Mouse (Mus musculus) MEL (cell line): ENCODE results near the gene Sh3rf1. TPM values are rescaled to one million over a fixed set of nuclear protein-coding genes. Genes with fewer than 3 reads are reported as not detected.

Experiments used
- DNase-seq: peaks from one replicate; pipeline ENCODE4 v3.0.0; 2011; ENCODE audit warnings: low read depth, low spot score
- H3K27ac ChIP-seq: 2 replicates; pipeline ENCODE4 v1.5.1; 2012; ENCODE audit warnings: low read depth, mild to moderate bottlenecking, control low read depth, low read length, moderate library complexity; ENCODE audit not compliant: control insufficient read depth
- H3K27me3 ChIP-seq, 2 experiments: fragments of 150-350 bp in 1 of 2; sonication (generic) in 1 of 2; 2 replicates each; pipeline ENCODE4 v1.6.1; 2012; ENCODE audit warnings: low read length in 2 of 2, mild to moderate bottlenecking in 2 of 2, improper control_type of control experiment in 1 of 2, moderate library complexity in 1 of 2; ENCODE audit not compliant: insufficient read depth in 2 of 2, control insufficient read depth in 1 of 2
- H3K36me3 ChIP-seq, 2 experiments: 2 replicates each; pipeline ENCODE4 v1.6.1; 2012 to 2014; ENCODE audit warnings: low read length in 2 of 2, improper control_type of control experiment in 1 of 2, inconsistent platforms in 1 of 2, mild to moderate bottlenecking in 1 of 2; ENCODE audit not compliant: insufficient read depth in 2 of 2, control insufficient read depth in 1 of 2
- H3K4me1 ChIP-seq, 2 experiments: fragments of 150-350 bp in 1 of 2; sonication (generic) in 1 of 2; 2 replicates each; pipeline ENCODE4 v1.6.1; 2012; ENCODE audit warnings: low read length in 2 of 2, improper control_type of control experiment in 1 of 2, mild to moderate bottlenecking in 1 of 2; ENCODE audit not compliant: insufficient read depth in 2 of 2, control insufficient read depth in 1 of 2
- H3K4me3 ChIP-seq, 2 experiments: fragments of 150-350 bp in 1 of 2; sonication (generic) in 1 of 2; 2 replicates each; pipeline ENCODE4 v1.5.1; 2012; ENCODE audit warnings: low read depth in 2 of 2, low read length in 2 of 2, mild to moderate bottlenecking in 2 of 2, moderate library complexity in 2 of 2, control low read depth in 1 of 2, improper control_type of control experiment in 1 of 2; ENCODE audit not compliant: control insufficient read depth in 1 of 2, insufficient read depth in 1 of 2
- H3K79me2 ChIP-seq: 2 replicates; pipeline ENCODE4 v1.6.1; 2012; ENCODE audit warnings: mild to moderate bottlenecking, low read length, moderate library complexity; ENCODE audit not compliant: control insufficient read depth, poor library complexity, insufficient read depth
- H3K9ac ChIP-seq: 2 replicates; pipeline ENCODE4 v1.6.1; 2012; ENCODE audit warnings: low read depth, mild to moderate bottlenecking, control low read depth, low read length, moderate library complexity; ENCODE audit not compliant: control insufficient read depth, poor library complexity, severe bottlenecking
- H3K9me3 ChIP-seq: fragments of 150-350 bp; sonication (generic); replicated peaks from 2 replicates; pipeline ENCODE4 v1.6.1; 2012; ENCODE audit warnings: mild to moderate bottlenecking, low read length, improper control_type of control experiment, moderate library complexity; ENCODE audit not compliant: insufficient read depth
- BHLHE40 ChIP-seq: IDR thresholded peaks from 2 replicates; pipeline ENCODE4 v1.6.1; 2012; ENCODE audit warnings: low read depth, mild to moderate bottlenecking, inconsistent platforms, low read length, improper control_type of control experiment, borderline replicate concordance
- CTCF ChIP-seq, 3 experiments: IDR thresholded peaks in 2 of 3; conservative IDR thresholded peaks in 1 of 3; 2 replicates each; pipeline ENCODE4 v1.5.1; 2011 to 2012; ENCODE audit warnings: low read length in 3 of 3, low read depth in 2 of 3, mild to moderate bottlenecking in 2 of 3, improper control_type of control experiment in 1 of 3, inconsistent platforms in 1 of 3, mixed read lengths in 1 of 3, moderate library complexity in 1 of 3; ENCODE audit not compliant: control insufficient read depth in 1 of 3, insufficient read depth in 1 of 3, poor library complexity in 1 of 3, severe bottlenecking in 1 of 3
- ETS1 ChIP-seq: IDR thresholded peaks from 2 replicates; pipeline ENCODE4 v1.6.1; 2012; ENCODE audit warnings: low read depth, mild to moderate bottlenecking, inconsistent platforms, low read length, improper control_type of control experiment, moderate library complexity
- GATA1 ChIP-seq: IDR thresholded peaks from 2 replicates; pipeline ENCODE4 v1.6.1; 2011; ENCODE audit warnings: low read depth, low read length, improper control_type of control experiment
- HCFC1 ChIP-seq: IDR thresholded peaks from 2 replicates; pipeline ENCODE4 v1.6.1; 2012; ENCODE audit warnings: low read depth, mild to moderate bottlenecking, inconsistent platforms, low read length, improper control_type of control experiment, moderate library complexity
- JUND ChIP-seq: IDR thresholded peaks from 2 replicates; pipeline ENCODE4 v1.6.1; 2011; ENCODE audit warnings: low read depth, mild to moderate bottlenecking, improper control_type of control experiment, low read length
- MAFK ChIP-seq: IDR thresholded peaks from 2 replicates; pipeline ENCODE4 v1.6.1; 2011; ENCODE audit warnings: low read depth, mild to moderate bottlenecking, low read length, improper control_type of control experiment, borderline replicate concordance
- MAX ChIP-seq: IDR thresholded peaks from 2 replicates; pipeline ENCODE4 v1.6.1; 2011; ENCODE audit warnings: low read length, improper control_type of control experiment
- MAZ ChIP-seq: IDR thresholded peaks from 2 replicates; pipeline ENCODE4 v1.6.1; 2012; ENCODE audit warnings: low read depth, mild to moderate bottlenecking, inconsistent platforms, low read length, improper control_type of control experiment
- POLR2AphosphoS5 ChIP-seq: IDR thresholded peaks from 2 replicates; pipeline ENCODE4 v1.6.1; 2012; ENCODE audit warnings: low read depth, borderline replicate concordance, mild to moderate bottlenecking, inconsistent platforms, low read length, moderate library complexity, mixed read lengths
- SMC3 ChIP-seq: IDR thresholded peaks from 2 replicates; pipeline ENCODE4 v1.6.1; 2011; ENCODE audit warnings: low read depth, low read length, improper control_type of control experiment
- TAL1 ChIP-seq: IDR thresholded peaks from 2 replicates; pipeline ENCODE4 v1.6.1; 2012; ENCODE audit warnings: mild to moderate bottlenecking, inconsistent platforms, low read length, moderate library complexity, mixed read lengths
- TCF12 ChIP-seq: IDR thresholded peaks from 2 replicates; pipeline ENCODE4 v1.6.1; 2014; ENCODE audit warnings: low read depth, mild to moderate bottlenecking, inconsistent platforms, low read length, improper control_type of control experiment, moderate library complexity
- UBTF ChIP-seq: IDR thresholded peaks from 2 replicates; pipeline ENCODE4 v1.6.1; 2012; ENCODE audit warnings: low read depth, mild to moderate bottlenecking, inconsistent platforms, low read length, improper control_type of control experiment, moderate library complexity, borderline replicate concordance; ENCODE audit not compliant: insufficient read depth
- USF2 ChIP-seq, 2 experiments: IDR thresholded peaks; 2 replicates each; pipeline ENCODE4 v1.6.1; 2011 to 2012; ENCODE audit warnings: improper control_type of control experiment in 2 of 2, low read length in 2 of 2, borderline replicate concordance in 1 of 2, inconsistent platforms in 1 of 2, low read depth in 1 of 2, mild to moderate bottlenecking in 1 of 2; ENCODE audit not compliant: insufficient read depth in 1 of 2
- polyA plus RNA-seq, 2 experiments: library from polyadenylated mRNA; stranded (reverse) in 1 of 2; unstranded in 1 of 2; fragments of >175 nt in 1 of 2; fragments of >200 nt in 1 of 2; gene quantifications; 2 replicates each; pipeline versions ENCODE4 v1.2.1 to v1.2.4; 2012; ENCODE audit warnings: low replicate concordance in 2 of 2, low read depth in 1 of 2; ENCODE audit not compliant: insufficient read length in 2 of 2, insufficient read depth in 1 of 2, missing spikeins in 1 of 2
- total RNA-seq: library from RNA; depleted of rRNA; stranded (reverse); fragments of 300-350 nt; gene quantifications from 2 replicates; pipeline ENCODE4 v1.2.3, GENCODE M21; 2012

Gene Sh3rf1
- total and polyA plus RNA-seq, 3 experiments: 1.5 to 5.9 TPM; not detected in 1

DNA sequence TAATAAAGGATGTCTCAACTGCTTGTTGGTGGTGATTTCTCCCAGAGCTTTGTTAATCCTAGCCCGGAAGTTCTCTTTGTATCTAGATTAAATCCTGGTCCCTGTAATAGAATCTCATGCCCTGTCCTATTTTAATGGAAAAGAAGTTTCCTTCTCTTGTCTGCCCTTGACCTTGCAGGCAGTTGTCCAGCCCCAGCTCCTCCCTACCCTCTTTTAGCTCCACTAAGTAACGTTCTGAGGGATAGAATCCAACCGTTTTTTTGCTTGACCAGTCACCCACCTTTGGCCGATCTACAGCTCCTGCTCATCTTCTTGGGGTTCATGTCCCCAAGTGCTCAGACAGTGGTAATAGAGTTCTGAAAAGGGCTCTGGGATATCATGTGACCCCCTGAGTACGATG is 19.8 kb downstream of the Sh3rf1 start:
- H3K9me3 ChIP-seq: no peaks in the 10 kb centered on the region

DNA sequence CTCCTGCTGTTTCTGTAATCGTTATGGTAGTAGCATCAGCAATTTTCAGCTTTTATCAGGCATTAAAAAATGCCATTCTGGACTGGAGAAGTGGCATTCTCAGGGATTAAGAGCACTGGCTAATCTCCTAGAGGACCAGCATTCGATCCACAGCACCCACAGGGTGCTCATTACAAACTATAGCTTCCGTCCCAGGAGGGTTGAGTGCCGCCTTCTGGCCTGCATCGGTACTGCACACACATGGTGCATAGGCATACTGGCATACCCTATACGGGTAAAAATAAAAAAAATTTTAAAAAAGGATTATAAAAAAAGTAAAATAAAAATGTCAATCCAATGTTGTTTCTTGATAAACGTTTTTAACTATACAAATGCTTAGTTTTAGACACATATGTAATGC is 20.5 kb downstream of the Sh3rf1 start:
- no peak overlapping the region for H3K4me3 ChIP-seq
- H3K4me1 ChIP-seq: no peaks in the 10 kb centered on the region
- H3K27ac ChIP-seq: no peak overlapping the region
- H3K9ac ChIP-seq: no peak overlapping the region
- no peaks in the 10 kb centered on the region; the same call in 1 of the 2 replicates for H3K79me2 ChIP-seq
- no peaks in the 10 kb centered on the region for H3K9me3 ChIP-seq
- no peaks in the 10 kb centered on the region for H3K27me3 ChIP-seq
- H3K36me3 ChIP-seq: no peaks in the 10 kb centered on the region
- TF ChIP-seq UBTF (no peak), CTCF (IDR thresholded peaks at IDR 0.05 in 2 of 3, conservative IDR thresholded peaks at IDR 0.05 in 1 of 3; ENCODE audit: control insufficient read depth in 1 of 3, insufficient read depth in 1 of 3, low read depth in 2 of 3, low read length in 3 of 3, poor library complexity in 1 of 3, severe bottlenecking in 1 of 3) (peak; percentile 23 to 25 (median 23); a peak in 3 of 6 replicates), USF2 (IDR thresholded peaks at IDR 0.05; ENCODE audit: borderline replicate concordance in 1 of 2, insufficient read depth in 1 of 2, low read depth in 1 of 2, low read length in 2 of 2) (no peak)
- DNase-seq: peak; percentile 12

More for the DNA sequence above, 19.8 kb downstream of the Sh3rf1 start:
- H3K9ac ChIP-seq: no peak overlapping the region
- H3K27ac ChIP-seq: no peak overlapping the region
- no peaks in the 10 kb centered on the region; the same call in 1 of the 2 replicates for H3K79me2 ChIP-seq
- H3K4me1 ChIP-seq: no peaks in the 10 kb centered on the region
- TF ChIP-seq GATA1: no peak
- TF ChIP-seq MAZ: no peak
- no peak for TF ChIP-seq TCF12
- TF ChIP-seq JUND: no peak
- no peak for TF ChIP-seq BHLHE40
- TF ChIP-seq MAX: no peak
- no peak for TF ChIP-seq HCFC1
- no peak for TF ChIP-seq TAL1
- TF ChIP-seq POLR2AphosphoS5: no peak
- no peak for TF ChIP-seq MAFK
- TF ChIP-seq ETS1: no peak
- no peak for TF ChIP-seq SMC3
- no peak for TF ChIP-seq CTCF (IDR thresholded peaks at IDR 0.05 in 2 of 3, conservative IDR thresholded peaks at IDR 0.05 in 1 of 3; ENCODE audit: control insufficient read depth in 1 of 3, insufficient read depth in 1 of 3, low read depth in 2 of 3, low read length in 3 of 3, poor library complexity in 1 of 3, severe bottlenecking in 1 of 3)
- TF ChIP-seq, all 39 proteins: peak for 0
- H3K36me3 ChIP-seq: no peaks in the 10 kb centered on the region
- H3K4me3 ChIP-seq: no peak overlapping the region
- no peak for DNase-seq
- H3K27me3 ChIP-seq: no peaks in the 10 kb centered on the region
